Mouse (Mus musculus): ENCODE results near the gene Dtd1. TPM values are rescaled to one million over a fixed set of nuclear protein-coding genes. Genes with fewer than 3 reads are reported as not detected.

The Dtd1 gene
- polyA plus RNA-seq, 2 experiments, result 19.1 to 39.8 TPM

GRCm38 (mm10) chr2:144763706-144764105 lies 164.0 kb downstream of the Dtd1 start:
- no peak for TF ChIP-seq POLR2A (IDR thresholded peaks at IDR 0.05; ENCODE audit: borderline replicate concordance, extremely low read depth, insufficient read depth, insufficient read length)
- Histone ChIP-seq H3K4me1 (ENCODE audit: control insufficient read depth, insufficient read depth, low read length) (no peaks in the 10 kb centered on the region), H3K9me3 (ENCODE audit: control insufficient read depth, low read length) (no peaks in the 10 kb centered on the region), H3K36me3 (ENCODE audit: control insufficient read depth, insufficient read depth, low read length) (no peaks in the 10 kb centered on the region), H3K27ac (replicated peaks; ENCODE audit: low read depth, low read length) (no peak overlapping the region), H3K4me2 (replicated peaks; ENCODE audit: low read depth, low read length, severe bottlenecking) (no peak overlapping the region), H3K27me3 (ENCODE audit: control insufficient read depth, insufficient read depth, low read length) (no peaks in the 10 kb centered on the region), H3K9ac (ENCODE audit: low read depth, low read length, severe bottlenecking) (no peak overlapping the region), H3K4me3 (replicated peaks; ENCODE audit: low read length) (no peak overlapping the region)
- ATAC-seq (ENCODE audit: low FRiP score, low read depth) (no peak), DNase-seq (ENCODE audit: low spot score) (no peak)
- 89% methylated on average over 9 of the region's 9 CpGs for WGBS

- no peak for ATAC-seq (ENCODE audit: low FRiP score, low read depth)
- H3K36me3 ChIP-seq (ENCODE audit: control insufficient read depth, insufficient read depth, low read length), result no peaks in the 10 kb centered on the region
- H3K4me1 ChIP-seq (ENCODE audit: control insufficient read depth, insufficient read depth, low read length), result no peaks in the 10 kb centered on the region
- no peak for DNase-seq (ENCODE audit: low spot score)
- H3K9ac ChIP-seq (ENCODE audit: low read depth, low read length, severe bottlenecking), result no peak overlapping the region
- no peaks in the 10 kb centered on the region for H3K9me3 ChIP-seq (ENCODE audit: control insufficient read depth, low read length)
- no peak overlapping the region for H3K27ac ChIP-seq (replicated peaks; ENCODE audit: low read depth, low read length)
- no peak overlapping the region for H3K4me3 ChIP-seq (replicated peaks; ENCODE audit: low read length)
- no peak overlapping the region for H3K4me2 ChIP-seq (replicated peaks; ENCODE audit: low read depth, low read length, severe bottlenecking)
- no peak for TF ChIP-seq POLR2A (IDR thresholded peaks at IDR 0.05; ENCODE audit: borderline replicate concordance, extremely low read depth, insufficient read depth, insufficient read length)
- H3K27me3 ChIP-seq (ENCODE audit: control insufficient read depth, insufficient read depth, low read length), result no peaks in the 10 kb centered on the region
- WGBS, result 74% methylated on average over 7 of the region's 7 CpGs
Observed at GRCm38 (mm10) chr2:144764116-144764788, 164.6 kb downstream of the Dtd1 start.

- no peak overlapping the region for H3K9ac ChIP-seq (ENCODE audit: low read depth, low read length, severe bottlenecking)
- ATAC-seq (ENCODE audit: low FRiP score, low read depth), result no peak
- WGBS, result 95% methylated on average over 5 of the region's 5 CpGs
Observed at GRCm38 (mm10) chr2:144765219-144765618, 165.5 kb downstream of the Dtd1 start.

GRCm38 (mm10) chr2:144768375-144769117 lies 168.8 kb downstream of the Dtd1 start:
- ATAC-seq (ENCODE audit: low FRiP score, low read depth) (no peak), DNase-seq (ENCODE audit: low spot score) (no peak)
- no peak overlapping the region for H3K4me2 ChIP-seq (replicated peaks; ENCODE audit: low read depth, low read length, severe bottlenecking)
- TF ChIP-seq POLR2A (IDR thresholded peaks at IDR 0.05; ENCODE audit: borderline replicate concordance, extremely low read depth, insufficient read depth, insufficient read length), result no peak
- H3K4me1 ChIP-seq (ENCODE audit: control insufficient read depth, insufficient read depth, low read length), result no peaks in the 10 kb centered on the region
- no peaks in the 10 kb centered on the region for H3K36me3 ChIP-seq (ENCODE audit: control insufficient read depth, insufficient read depth, low read length)
- WGBS, result 82% methylated on average over 3 of the region's 3 CpGs
- H3K9ac ChIP-seq (ENCODE audit: low read depth, low read length, severe bottlenecking), result no peak overlapping the region
- H3K27ac ChIP-seq (replicated peaks; ENCODE audit: low read depth, low read length), result no peak overlapping the region
- no peaks in the 10 kb centered on the region for H3K9me3 ChIP-seq (ENCODE audit: control insufficient read depth, low read length)
- H3K4me3 ChIP-seq (replicated peaks; ENCODE audit: low read length), result no peak overlapping the region
- no peaks in the 10 kb centered on the region for H3K27me3 ChIP-seq (ENCODE audit: control insufficient read depth, insufficient read depth, low read length)

More at GRCm38 (mm10) chr2:144765219-144765618, 165.5 kb downstream of the Dtd1 start:
- H3K4me3 ChIP-seq (replicated peaks; ENCODE audit: low read length), result no peak overlapping the region
- TF ChIP-seq POLR2A (IDR thresholded peaks at IDR 0.05; ENCODE audit: borderline replicate concordance, extremely low read depth, insufficient read depth, insufficient read length), result no peak
- no peaks in the 10 kb centered on the region for H3K9me3 ChIP-seq (ENCODE audit: control insufficient read depth, low read length)
- no peaks in the 10 kb centered on the region for H3K4me1 ChIP-seq (ENCODE audit: control insufficient read depth, insufficient read depth, low read length)
- H3K27me3 ChIP-seq (ENCODE audit: control insufficient read depth, insufficient read depth, low read length), result no peaks in the 10 kb centered on the region
- no peak overlapping the region for H3K27ac ChIP-seq (replicated peaks; ENCODE audit: low read depth, low read length)
- H3K4me2 ChIP-seq (replicated peaks; ENCODE audit: low read depth, low read length, severe bottlenecking), result no peak overlapping the region
- no peak for DNase-seq (ENCODE audit: low spot score)
- no peaks in the 10 kb centered on the region for H3K36me3 ChIP-seq (ENCODE audit: control insufficient read depth, insufficient read depth, low read length)

- Histone ChIP-seq H3K27me3 (ENCODE audit: control insufficient read depth, insufficient read depth, low read length) (no peaks in the 10 kb centered on the region), H3K4me2 (replicated peaks; ENCODE audit: low read depth, low read length, severe bottlenecking) (no peak overlapping the region), H3K4me3 (replicated peaks; ENCODE audit: low read length) (no peak overlapping the region), H3K9me3 (ENCODE audit: control insufficient read depth, low read length) (no peaks in the 10 kb centered on the region), H3K9ac (ENCODE audit: low read depth, low read length, severe bottlenecking) (no peak overlapping the region), H3K36me3 (ENCODE audit: control insufficient read depth, insufficient read depth, low read length) (no peaks in the 10 kb centered on the region), H3K27ac (replicated peaks; ENCODE audit: low read depth, low read length) (no peak overlapping the region), H3K4me1 (ENCODE audit: control insufficient read depth, insufficient read depth, low read length) (no peaks in the 10 kb centered on the region)
- TF ChIP-seq POLR2A (IDR thresholded peaks at IDR 0.05; ENCODE audit: borderline replicate concordance, extremely low read depth, insufficient read depth, insufficient read length), result no peak
- no peak for DNase-seq (ENCODE audit: low spot score)
- WGBS, result 76% methylated on average over 2 of the region's 2 CpGs
- no peak for ATAC-seq (ENCODE audit: low FRiP score, low read depth)
Observed at GRCm38 (mm10) chr2:144769118-144769496, 169.4 kb downstream of the Dtd1 start.
